Mouse (Mus musculus) E14TG2a.4 (cell line): ENCODE results near the gene Fbrsl1.

Experiments used
- CTCF ChIP-seq: conservative IDR thresholded peaks from 2 replicates; pipeline ENCODE4 v1.5.1; 2014; ENCODE audit warnings: low read length
- NANOG ChIP-seq: IDR thresholded peaks from 2 replicates; pipeline ENCODE4 v1.6.1; 2014; ENCODE audit warnings: borderline replicate concordance, low read length, mixed read lengths

DNA sequence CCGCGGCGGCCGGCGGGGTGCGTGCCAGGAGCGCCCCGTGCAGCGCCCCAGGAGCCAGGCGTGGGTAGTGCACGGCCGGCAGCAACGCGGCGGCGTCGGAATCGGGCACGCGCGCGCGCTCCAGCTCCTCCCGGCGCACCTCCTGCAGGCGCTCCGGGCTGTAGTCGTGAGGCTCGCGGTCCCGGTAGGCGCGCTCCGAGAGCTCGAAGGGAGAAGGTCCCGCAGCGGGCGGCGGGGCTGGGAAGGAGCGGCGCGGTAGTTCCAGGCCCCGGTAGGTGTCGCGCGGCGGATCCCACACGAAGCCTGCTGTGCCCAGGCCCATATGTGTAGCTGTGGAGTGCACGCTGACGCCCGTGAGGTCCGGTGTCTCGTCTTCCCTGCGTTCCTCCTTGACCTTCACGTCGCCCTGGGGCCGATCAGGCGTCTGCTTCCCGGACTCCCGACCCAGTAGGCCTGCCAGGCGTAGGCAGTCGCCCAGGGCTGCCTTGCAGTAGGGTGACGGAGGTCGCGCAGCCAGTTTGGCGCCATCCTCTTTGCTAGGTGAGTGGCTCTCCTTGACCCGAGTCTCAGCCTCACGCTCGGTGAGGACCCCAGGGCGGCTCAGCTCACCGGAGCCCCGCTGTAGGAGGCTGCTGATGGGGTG, 85.0 kb downstream of the Fbrsl1 start:
- TF ChIP-seq CTCF (no peak), NANOG (no peak)
